Mouse (Mus musculus) spleen, postnatal 4 days (tissue): ENCODE data around the gene Inpp5k.

Source experiments
- DNase-seq, 2 experiments: peaks; one replicate each; pipeline ENCODE4 v3.0.0; 2022; ENCODE audit warnings: low spot score in 2 of 2

Gene Inpp5k

DNA sequence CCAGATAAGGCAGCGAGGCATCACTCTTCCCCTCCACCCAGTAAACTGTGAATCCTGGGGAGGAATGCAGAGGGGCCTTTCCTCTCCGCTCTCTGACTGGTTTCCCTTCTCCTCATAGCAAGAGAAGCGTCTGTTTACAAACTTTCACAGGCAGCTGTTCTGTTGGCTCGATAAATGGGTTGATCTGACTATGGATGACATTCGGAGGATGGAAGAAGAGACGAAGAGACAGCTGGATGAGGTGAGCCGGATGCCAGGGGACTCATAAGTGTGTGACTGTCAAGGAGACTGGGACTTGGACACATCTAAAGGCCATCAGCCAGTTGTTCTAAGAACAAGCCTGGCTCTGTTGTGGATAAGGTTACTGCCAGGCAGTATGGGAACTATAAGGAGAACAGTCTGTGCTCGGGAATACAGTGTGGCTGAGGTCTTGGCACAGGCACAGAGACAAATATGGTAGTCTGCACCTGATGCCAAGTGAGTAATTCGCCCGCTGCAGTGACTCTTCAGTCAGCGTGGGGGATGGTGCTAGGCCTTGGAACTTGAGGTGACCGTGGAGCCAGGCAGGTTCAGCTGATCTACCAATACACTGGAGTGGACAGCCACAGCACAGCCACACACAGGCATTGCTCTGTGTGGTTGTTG is 10.5 kb upstream of the Inpp5k start:
- no peak for DNase-seq

- no peak for DNase-seq
Measured at GRCm38 (mm10) chr11:75621426-75621825, 9.4 kb upstream of the Inpp5k start.

- DNase-seq, result no peak
Measured at GRCm38 (mm10) chr11:75622588-75623329, 8.0 kb upstream of the Inpp5k start.

DNA sequence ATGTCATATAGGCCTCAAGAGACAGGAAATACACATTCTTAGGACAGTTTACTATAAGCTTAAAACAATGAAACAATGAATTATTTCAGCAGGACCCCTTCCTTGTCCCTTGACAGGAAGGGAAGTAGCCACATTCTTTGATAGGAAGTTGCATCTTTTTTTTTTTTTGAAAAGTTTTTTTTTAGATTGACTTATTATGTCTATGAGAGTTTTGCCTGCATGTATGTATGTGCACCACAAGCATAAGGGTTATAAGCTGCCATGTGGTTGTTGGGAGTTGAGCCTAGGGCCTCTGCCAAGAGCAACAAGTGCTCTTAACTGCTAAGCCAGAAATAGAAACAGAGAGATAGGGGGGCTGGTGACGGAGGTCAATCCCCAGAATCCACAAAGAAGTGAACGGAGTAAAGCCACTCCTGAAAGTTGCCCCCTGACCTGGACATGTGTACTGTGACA is 6.7 kb upstream of the Inpp5k start:
- no peak for DNase-seq

- no peak for DNase-seq
Measured at GRCm38 (mm10) chr11:75625820-75626219, 5.0 kb upstream of the Inpp5k start.

DNA sequence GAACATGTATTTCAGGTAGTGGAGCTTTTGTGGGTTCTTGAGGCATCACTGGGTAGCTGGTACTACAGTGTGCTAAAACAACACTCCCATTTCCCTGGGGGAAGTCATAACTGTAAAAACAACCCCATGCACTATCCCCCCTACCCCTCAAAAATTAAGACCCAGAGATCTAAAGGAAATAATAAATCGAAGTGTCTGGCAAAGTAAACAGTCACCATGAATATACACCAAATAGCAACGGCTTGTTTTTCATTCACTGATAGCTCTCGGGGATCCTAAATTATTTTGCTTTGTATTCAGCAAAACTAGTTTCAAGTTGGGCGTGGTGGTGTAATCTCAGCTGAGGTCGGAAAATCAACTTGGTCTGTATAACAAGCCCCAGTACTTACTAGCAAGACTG is 690 bp upstream of the Inpp5k start:
- DNase-seq, result no peak

GRCm38 (mm10) chr11:75631561-75632225 is 905 bp downstream of the Inpp5k start:
- no peak for DNase-seq

DNA sequence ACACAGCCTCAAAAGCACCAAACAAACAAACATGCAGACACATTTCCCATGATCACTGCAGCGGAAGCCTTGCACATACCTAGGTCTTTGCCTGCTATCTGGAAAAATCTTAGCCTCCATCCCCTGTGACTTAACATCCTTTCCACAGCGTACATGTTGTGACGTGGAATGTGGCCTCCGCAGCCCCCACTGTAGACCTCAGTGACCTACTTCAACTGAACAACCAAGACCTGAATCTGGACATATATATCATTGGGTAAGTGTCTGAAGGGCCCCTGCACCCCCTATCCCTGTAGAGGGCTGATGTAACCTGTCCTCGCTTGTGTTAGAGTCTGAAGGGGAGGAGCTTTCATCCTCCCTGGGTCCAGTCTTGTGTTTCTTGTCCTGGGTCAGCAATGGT is 2.1 kb downstream of the Inpp5k start:
- DNase-seq, result no peak

DNA sequence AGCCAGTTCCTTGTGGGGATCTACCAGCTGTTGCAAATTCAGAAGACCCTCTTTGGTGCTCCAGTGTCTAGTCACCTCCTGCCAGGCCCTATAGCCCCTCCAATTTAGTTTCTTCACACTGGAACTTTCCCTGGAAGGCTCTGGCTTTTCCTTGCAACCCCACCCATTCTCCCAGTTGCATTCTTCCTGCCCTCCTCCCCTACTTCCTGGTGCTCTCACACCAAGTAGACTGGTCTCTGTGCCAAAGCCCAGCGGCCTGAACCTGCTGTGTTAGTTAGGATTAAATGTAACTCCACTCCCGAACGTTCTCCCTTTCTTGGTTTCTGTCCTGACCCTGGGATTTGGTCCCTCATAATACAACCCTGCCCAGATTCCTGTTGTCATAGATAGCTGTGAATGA is 4.0 kb downstream of the Inpp5k start:
- DNase-seq, result no peak

DNA sequence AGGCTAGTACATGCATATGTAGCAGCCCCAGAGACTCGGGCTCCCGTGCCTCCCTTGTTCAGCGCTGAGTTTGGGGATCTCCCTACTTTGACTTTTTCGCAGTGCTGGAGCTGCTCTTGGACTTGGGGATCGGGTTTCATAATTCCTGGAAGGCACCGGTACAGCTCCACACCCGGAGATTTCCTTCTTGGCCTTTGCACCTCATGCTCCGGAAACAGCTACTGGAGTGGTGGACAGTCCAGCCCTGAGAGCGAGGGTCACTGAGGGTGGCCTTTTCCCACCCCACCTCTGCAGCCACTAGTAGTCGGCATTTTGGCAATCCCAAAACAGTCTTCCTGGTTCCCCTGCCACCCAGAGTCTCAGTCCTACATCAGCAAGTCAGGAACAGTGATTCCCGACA is 4.5 kb downstream of the Inpp5k start:
- no peak for DNase-seq

GRCm38 (mm10) chr11:75643323-75643722 is 12.5 kb downstream of the Inpp5k start:
- no peak for DNase-seq

GRCm38 (mm10) chr11:75644684-75645083 is 13.9 kb downstream of the Inpp5k start:
- DNase-seq, result no peak

DNA sequence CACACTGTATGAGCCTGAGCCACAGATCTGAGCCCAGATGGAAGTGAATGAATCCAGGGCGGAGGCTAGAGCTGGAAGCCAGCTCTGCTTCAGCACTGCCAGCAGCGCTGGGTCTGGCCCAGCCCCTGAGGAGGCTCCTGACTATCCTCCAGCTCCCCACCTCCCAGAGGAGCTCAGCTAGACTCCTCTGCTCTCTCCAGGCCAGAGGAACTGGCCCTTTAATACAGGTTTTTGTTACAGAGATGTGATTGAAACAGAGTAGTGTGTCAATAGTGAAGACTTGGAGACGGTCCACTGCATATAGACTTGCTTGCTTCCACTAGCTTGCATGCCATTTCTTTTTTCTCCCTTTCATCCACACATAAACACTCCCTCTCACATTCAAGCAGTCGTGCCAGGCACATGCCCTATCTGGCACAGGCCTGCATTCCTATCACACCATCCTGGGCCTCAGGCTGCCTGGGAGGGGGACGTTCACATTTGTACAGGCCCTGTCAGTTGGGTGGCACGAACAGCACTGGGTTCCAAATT is 17.0 kb downstream of the Inpp5k start:
- DNase-seq, result no peak

GRCm38 (mm10) chr11:75649155-75649561 is 18.4 kb downstream of the Inpp5k start:
- DNase-seq, result no peak

GRCm38 (mm10) chr11:75650311-75650710 is 19.5 kb downstream of the Inpp5k start, which contains the start of gene Myo1c:
Myo1c (plus strand) TSS chr11:75650504.
- no peak for DNase-seq

- DNase-seq, result peak in 1 of 2 experiments; percentile 40
Measured at GRCm38 (mm10) chr11:75650958-75651425, 20.2 kb downstream of the Inpp5k start.

DNA sequence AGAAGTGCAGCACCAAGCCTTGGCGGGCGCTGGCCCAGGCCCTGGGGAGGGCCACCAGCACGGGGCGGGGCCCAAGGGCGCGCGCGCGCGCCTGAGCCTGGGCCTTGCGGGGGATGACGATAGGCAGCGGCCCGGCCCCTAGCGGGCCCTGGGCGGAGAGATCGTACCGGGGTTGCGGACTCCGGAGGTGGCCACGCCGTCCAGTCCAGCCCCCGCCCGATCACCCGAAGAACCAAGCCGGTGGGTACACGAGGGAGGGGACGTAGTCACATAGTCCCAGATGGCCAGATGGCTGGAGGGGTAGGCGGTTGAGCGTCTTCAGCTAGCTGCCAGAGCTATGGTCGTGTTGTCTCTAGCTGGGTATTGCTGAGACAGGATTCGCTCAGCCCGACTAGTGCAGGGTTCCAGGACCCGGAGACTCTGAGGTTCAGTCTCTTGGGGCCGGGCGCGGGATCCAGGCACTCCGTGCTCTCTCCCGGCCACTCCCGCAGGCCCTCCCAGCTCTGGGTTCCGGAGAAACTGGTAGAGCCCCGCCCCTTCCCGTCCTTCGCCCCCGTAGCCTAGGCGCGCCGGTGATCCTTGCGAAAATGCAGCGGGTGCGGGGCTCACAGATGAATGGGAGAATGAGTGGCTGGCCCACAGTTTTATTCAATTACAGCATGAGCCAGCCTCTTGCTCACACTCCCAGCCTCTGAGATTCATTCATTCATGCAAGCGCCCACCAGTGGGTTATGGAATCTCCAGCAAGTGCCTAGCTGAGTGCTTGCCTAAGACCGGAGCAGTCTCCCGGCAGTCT is 20.8 kb downstream of the Inpp5k start:
- DNase-seq, result peak; percentile 88 to 93

DNA sequence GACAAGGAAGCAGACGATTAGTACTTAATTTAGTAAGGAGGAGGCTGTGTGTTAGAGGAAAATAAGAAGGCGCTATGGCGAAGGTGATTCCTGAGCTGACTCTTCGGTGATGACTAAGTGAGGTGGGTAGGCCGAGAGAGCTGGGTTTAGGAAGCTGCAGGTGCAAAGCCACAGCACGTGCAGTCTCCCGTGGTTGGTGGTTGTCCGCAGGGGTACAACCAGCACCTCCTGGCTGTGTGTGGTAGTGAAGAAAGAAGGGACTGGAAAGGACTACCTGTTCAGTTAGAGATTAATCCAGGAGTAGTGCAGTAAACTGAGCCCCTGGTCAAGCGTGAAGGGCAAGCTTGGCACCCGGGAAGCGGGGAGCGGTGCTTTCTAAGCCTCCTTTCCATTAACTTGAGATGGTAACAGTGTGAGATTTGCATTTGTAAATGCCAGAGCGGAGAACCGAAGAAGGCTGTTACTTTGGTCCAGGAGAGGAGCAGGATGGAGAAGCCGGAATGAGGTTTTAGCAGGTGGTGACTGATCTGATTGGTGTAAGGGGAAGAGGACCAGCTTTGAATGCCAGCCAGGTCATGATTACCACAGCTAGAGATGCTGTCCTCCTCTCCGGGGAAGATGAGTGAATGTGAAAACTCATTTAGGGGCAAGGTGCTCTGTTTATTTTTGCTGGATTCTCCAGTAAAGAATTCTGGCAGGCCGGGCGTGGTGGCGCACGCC is 21.6 kb downstream of the Inpp5k start:
- DNase-seq, result peak; percentile 57 to 79

GRCm38 (mm10) chr11:75652942-75653684 is 22.3 kb downstream of the Inpp5k start:
- DNase-seq, result peak; percentile 47 to 76
